Mouse (Mus musculus) ES-E14 (cell line): Measurements from ENCODE around the gene Tlk1. TPM values are rescaled to one million over a fixed set of nuclear protein-coding genes. Genes with fewer than 3 reads are reported as not detected.

Experiments used
- DNase-seq: peaks from one replicate; pipeline ENCODE4 v3.0.0-alpha.2; 2013; ENCODE audit warnings: low read depth, low spot score
- H3K27ac ChIP-seq: 2 replicates; pipeline ENCODE4 v1.5.1; 2012; ENCODE audit warnings: low read depth, mild to moderate bottlenecking, low read length, moderate library complexity, mixed read lengths; ENCODE audit not compliant: poor library complexity, insufficient read depth, severe bottlenecking
- H3K36me3 ChIP-seq: 2 replicates; pipeline ENCODE4 v1.6.1; 2012; ENCODE audit warnings: mild to moderate bottlenecking, low read length, moderate library complexity, mixed read lengths; ENCODE audit not compliant: control insufficient read depth, poor library complexity, insufficient read depth, severe bottlenecking
- H3K4me1 ChIP-seq, 2 experiments: fragments of 150-350 bp in 1 of 2; sonication (generic) in 1 of 2; 2 replicates each; pipeline ENCODE4 v1.6.1; 2012; ENCODE audit warnings: low read length in 2 of 2, mild to moderate bottlenecking in 1 of 2, mixed read lengths in 1 of 2; ENCODE audit not compliant: control insufficient read depth in 2 of 2, insufficient read depth in 2 of 2, poor library complexity in 1 of 2
- H3K4me3 ChIP-seq, 2 experiments: fragments of 150-350 bp in 1 of 2; sonication (generic) in 1 of 2; 2 replicates each; pipeline ENCODE4 v1.5.1; 2012; ENCODE audit warnings: low read length in 2 of 2, low read depth in 1 of 2, mild to moderate bottlenecking in 1 of 2, mixed read lengths in 1 of 2; ENCODE audit not compliant: insufficient read depth in 1 of 2, poor library complexity in 1 of 2, severe bottlenecking in 1 of 2
- H3K9ac ChIP-seq: 2 replicates; pipeline ENCODE4 v1.6.1; 2012; ENCODE audit warnings: low read depth, mild to moderate bottlenecking, low read length, mixed read lengths; ENCODE audit not compliant: poor library complexity, insufficient read depth, severe bottlenecking
- H3K9me3 ChIP-seq: fragments of 150-350 bp; sonication (generic); 2 replicates; pipeline ENCODE4 v1.6.1; 2012; ENCODE audit warnings: low read depth, mild to moderate bottlenecking, low read length; ENCODE audit not compliant: control insufficient read depth, insufficient read depth
- CHD2 ChIP-seq: IDR thresholded peaks from 2 replicates; pipeline ENCODE4 v1.6.1; 2014; ENCODE audit warnings: mild to moderate bottlenecking, low read depth, low read length, inconsistent platforms
- HCFC1 ChIP-seq: IDR thresholded peaks from 2 replicates; pipeline ENCODE4 v1.6.1; 2012; ENCODE audit warnings: low read length, inconsistent platforms, borderline replicate concordance; ENCODE audit not compliant: insufficient read depth
- MAFK ChIP-seq: IDR thresholded peaks from 2 replicates; pipeline ENCODE4 v1.6.1; 2014; ENCODE audit warnings: mild to moderate bottlenecking, low read depth, low read length, inconsistent platforms; ENCODE audit not compliant: insufficient read depth
- ZC3H11A ChIP-seq: IDR thresholded peaks from 2 replicates; pipeline ENCODE4 v1.6.1; 2012; ENCODE audit warnings: low read depth, mild to moderate bottlenecking, inconsistent platforms, low read length, borderline replicate concordance
- ZNF384 ChIP-seq: IDR thresholded peaks from 2 replicates; pipeline ENCODE4 v1.6.1; 2012; ENCODE audit warnings: low read depth, low read length, inconsistent platforms
- in situ Hi-C, 2 experiments: fragments of 600-800 bp; cut with MboI; formaldehyde crosslinking; loops; one replicate each; pipeline ENCODE4 v1.15.1; 2025; ENCODE audit warnings: low sequenced_read_pairs in 2 of 2, inconsistent platforms in 1 of 2; ENCODE audit not compliant: unreplicated experiment in 2 of 2
- total RNA-seq: library from RNA; depleted of rRNA; stranded (reverse); fragments of 300-350 nt; gene quantifications from 2 replicates; pipeline ENCODE4 v1.2.3, GENCODE M21; 2012

Gene Tlk1
- total RNA-seq, 1 experiment, result 37.2 TPM

DNA sequence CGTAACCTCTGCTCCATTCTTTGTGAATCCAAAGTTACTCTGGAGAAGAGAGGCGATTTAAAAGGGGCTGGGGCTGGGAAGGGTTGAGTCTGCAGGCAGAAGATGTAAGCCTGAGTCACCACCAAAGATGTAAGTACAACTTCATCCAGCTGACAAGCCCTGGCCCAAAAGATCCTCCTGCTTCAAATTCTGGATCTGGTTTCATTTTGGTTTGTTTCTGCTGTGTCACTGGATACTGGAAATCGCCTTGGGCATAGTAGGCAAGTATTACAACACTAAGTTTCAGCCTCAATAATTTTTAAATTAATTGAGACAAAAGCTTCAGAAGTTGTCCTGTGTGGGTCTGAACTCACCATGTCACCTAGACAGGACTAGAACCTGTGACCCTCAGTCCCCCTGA lies 43.6 kb upstream of the Tlk1 start:
- no peak for TF ChIP-seq CHD2
- no peak for TF ChIP-seq ZNF384
- no peak for TF ChIP-seq MAFK
- no peak for TF ChIP-seq HCFC1
- TF ChIP-seq ZC3H11A, result no peak
- no peaks in the 10 kb centered on the region for H3K36me3 ChIP-seq
- in situ Hi-C loops, result no loop called here
- H3K9me3 ChIP-seq, result no peaks in the 10 kb centered on the region
- H3K27ac ChIP-seq, result no peak overlapping the region
- DNase-seq, result no peak
- no peaks in the 10 kb centered on the region for H3K4me1 ChIP-seq
- H3K4me3 ChIP-seq, result no peak overlapping the region
- H3K9ac ChIP-seq, result no peak overlapping the region

DNA sequence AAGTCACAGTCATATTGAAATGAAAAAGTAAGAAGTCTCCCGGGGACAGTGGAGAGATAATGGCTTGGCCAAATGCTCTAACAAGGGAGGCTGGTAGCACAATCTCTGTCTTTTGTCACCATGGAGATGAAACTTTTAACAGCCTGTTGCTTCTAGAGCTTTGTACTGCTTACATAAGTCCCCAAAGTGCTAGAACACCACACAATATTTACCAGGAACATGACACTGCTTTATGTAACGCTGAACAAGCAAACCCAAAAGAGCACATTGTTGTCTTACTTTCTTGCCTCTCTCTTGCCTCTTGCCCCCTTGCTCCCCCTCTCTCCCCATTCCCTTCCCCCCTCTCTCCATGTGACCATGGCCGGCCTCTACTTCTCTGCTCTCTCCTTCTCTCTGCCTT lies 41.7 kb upstream of the Tlk1 start:
- no peak overlapping the region for H3K27ac ChIP-seq
- no peaks in the 10 kb centered on the region for H3K9me3 ChIP-seq
- H3K4me1 ChIP-seq, result no peaks in the 10 kb centered on the region
- in situ Hi-C loops, result no loop called here
- H3K9ac ChIP-seq, result no peak overlapping the region
- no peaks in the 10 kb centered on the region for H3K36me3 ChIP-seq
- TF ChIP-seq ZNF384 (no peak), MAFK (no peak)
- H3K4me3 ChIP-seq, result no peak overlapping the region
- no peak for DNase-seq

GRCm38 (mm10) chr2:70862881-70863280 lies 37.4 kb upstream of the Tlk1 start:
- no peaks in the 10 kb centered on the region for H3K4me1 ChIP-seq
- H3K9me3 ChIP-seq, result no peaks in the 10 kb centered on the region
- no peak for DNase-seq
- no peak overlapping the region for H3K27ac ChIP-seq
- TF ChIP-seq ZNF384 (no peak), HCFC1 (no peak), ZC3H11A (no peak), MAFK (no peak), CHD2 (no peak)
- H3K9ac ChIP-seq, result no peak overlapping the region
- H3K36me3 ChIP-seq, result no peaks in the 10 kb centered on the region
- no peak overlapping the region for H3K4me3 ChIP-seq
- in situ Hi-C loops, result no loop called here

DNA sequence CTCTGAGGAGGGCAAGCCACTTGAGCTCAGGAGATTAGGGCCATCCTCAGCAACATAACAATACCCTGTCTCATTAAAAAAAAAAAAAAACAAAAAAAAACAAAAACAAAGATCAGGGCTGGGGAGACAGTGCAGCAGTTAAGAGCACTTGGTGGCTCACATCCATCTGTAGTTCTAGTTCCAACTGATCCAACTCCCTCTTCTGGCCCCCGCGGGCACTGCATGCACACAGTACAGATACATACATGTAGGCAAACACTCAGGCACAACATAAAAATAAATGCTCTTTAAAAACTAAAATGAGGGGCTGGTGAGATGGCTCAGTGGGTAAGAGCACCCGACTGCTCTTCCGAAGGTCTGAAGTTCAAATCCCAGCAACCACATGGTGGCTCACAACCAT lies 34.2 kb upstream of the Tlk1 start:
- H3K27ac ChIP-seq, result no peak overlapping the region
- no peaks in the 10 kb centered on the region for H3K9me3 ChIP-seq
- TF ChIP-seq ZC3H11A, result no peak
- TF ChIP-seq CHD2, result no peak
- TF ChIP-seq ZNF384, result no peak
- no peak for TF ChIP-seq HCFC1
- no peak for TF ChIP-seq MAFK
- DNase-seq, result peak; percentile 26
- in situ Hi-C loops, result no loop called here
- no peaks in the 10 kb centered on the region for H3K4me1 ChIP-seq
- H3K4me3 ChIP-seq, result no peak overlapping the region
- no peak overlapping the region for H3K9ac ChIP-seq
- no peaks in the 10 kb centered on the region for H3K36me3 ChIP-seq

DNA sequence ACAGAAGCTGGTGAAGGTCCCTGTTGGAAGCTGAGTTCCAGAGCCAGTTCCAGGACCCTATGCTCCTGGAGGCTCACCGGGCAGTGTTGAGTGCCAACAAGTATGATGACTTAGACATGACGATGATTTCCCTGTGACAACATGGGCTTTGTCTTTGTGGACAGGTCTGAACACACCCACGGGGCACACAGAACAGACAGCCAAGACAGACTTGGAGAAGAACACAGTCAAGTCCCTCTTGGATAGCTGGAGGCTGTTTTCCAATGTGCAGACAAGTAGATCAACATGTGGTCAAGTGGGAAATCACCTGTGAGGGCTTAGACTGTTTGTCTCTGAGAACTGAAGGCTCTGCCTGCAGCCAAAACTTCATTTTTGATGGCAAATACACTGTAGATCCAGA lies 31.4 kb upstream of the Tlk1 start:
- Histone ChIP-seq H3K36me3 (no peaks in the 10 kb centered on the region), H3K27ac (no peak overlapping the region), H3K4me1 (peaks cover 0 to 5% of the 10 kb centered on the region in 2 experiments; a peak in 1 of 4 replicates), H3K4me3 (no peak overlapping the region), H3K9ac (no peak overlapping the region), H3K9me3 (no peaks in the 10 kb centered on the region)
- no peak for DNase-seq
- TF ChIP-seq CHD2 (no peak), ZNF384 (no peak), HCFC1 (no peak), MAFK (no peak), ZC3H11A (no peak)
- in situ Hi-C loops, result no loop called here
